Comparison of ENCODE assay signal across 7 mouse cellular contexts in genomic region chr1:134560396-134560795, GRCm38 (mm10). TPM values are rescaled to one million over a fixed set of nuclear protein-coding genes. Genes with fewer than 3 reads are reported as not detected.
DNase-seq lines count a peak whose midpoint lies in the region; ATAC-seq and TF ChIP-seq lines count a peak whose summit lies in the region.

No protein-coding gene starts in this region.

- H3K36me3 ChIP-seq in heart, embryonic 16.5 days (ENCODE audit: control insufficient read depth, insufficient read depth): no peaks in the 10 kb centered on the region
- no peaks in the 10 kb centered on the region for H3K36me3 ChIP-seq in limb, embryonic 11.5 days (ENCODE audit: control insufficient read depth, insufficient read depth, low read length)
- H3K36me3 ChIP-seq in midbrain, embryonic 13.5 days: no peaks in the 10 kb centered on the region
- no peaks in the 10 kb centered on the region for H3K36me3 ChIP-seq in stomach, postnatal 0 days (ENCODE audit: control insufficient read depth, insufficient read depth, low read length)

- no peak for ATAC-seq in heart, embryonic 16.5 days (replicated peaks; ENCODE audit: extremely low read depth, insufficient read depth, low FRiP score)
- no peak for ATAC-seq in limb, embryonic 11.5 days (ENCODE audit: insufficient number of reproducible peaks, low FRiP score, low TSS enrichment, low read depth)
- ATAC-seq in midbrain, embryonic 13.5 days: peak; percentile 6; the same call in 1 of the 2 replicates
- peak; percentile 38 for ATAC-seq in stomach, postnatal 0 days (ENCODE audit: low FRiP score, low TSS enrichment)

- H3K9me3 ChIP-seq in heart, embryonic 16.5 days (replicated peaks; ENCODE audit: control insufficient read depth, low read length): no peaks in the 10 kb centered on the region
- no peaks in the 10 kb centered on the region for H3K9me3 ChIP-seq in limb, embryonic 11.5 days (ENCODE audit: control insufficient read depth, low read length)
- no peaks in the 10 kb centered on the region for H3K9me3 ChIP-seq in midbrain, embryonic 13.5 days
- H3K9me3 ChIP-seq in stomach, postnatal 0 days (ENCODE audit: control insufficient read depth, low read length): no peaks in the 10 kb centered on the region

- peak; percentile 55 for DNase-seq in urinary bladder, postnatal 14 days (ENCODE audit: low spot score)
- no peak for DNase-seq in urinary bladder, postnatal 4 days (ENCODE audit: low spot score in 2 of 2)
- peak; percentile 51 for DNase-seq in brain, adult 2 months (ENCODE audit: low read depth, low spot score)
- DNase-seq in limb, embryonic 11.5 days (ENCODE audit: low spot score): no peak
- DNase-seq in stomach, postnatal 0 days (ENCODE audit: low spot score): peak; percentile 70

- no peak for TF ChIP-seq EP300 in stomach, postnatal 0 days (optimal IDR thresholded peaks at IDR 0.05)

- peak overlapping the region; percentile 87 for H3K4me2 ChIP-seq in heart, embryonic 16.5 days (ENCODE audit: low read depth, low read length)
- peak overlapping the region; percentile 63 for H3K4me2 ChIP-seq in limb, embryonic 11.5 days (ENCODE audit: low read depth, severe bottlenecking)
- H3K4me2 ChIP-seq in midbrain, embryonic 13.5 days (replicated peaks): peak overlapping the region; percentile 65
- peak overlapping the region; percentile 82 for H3K4me2 ChIP-seq in stomach, postnatal 0 days (replicated peaks; ENCODE audit: low read depth)

- peak overlapping the region; percentile 89 for H3K27ac ChIP-seq in heart, embryonic 16.5 days (ENCODE audit: low read length)
- peak overlapping the region; percentile 87 for H3K27ac ChIP-seq in limb, embryonic 11.5 days (replicated peaks; ENCODE audit: low read depth, low read length)
- H3K27ac ChIP-seq in midbrain, embryonic 13.5 days: peak overlapping the region; percentile 95
- peak overlapping the region; percentile 98 for H3K27ac ChIP-seq in stomach, postnatal 0 days (replicated peaks)

- TF ChIP-seq CTCF in stomach, postnatal 0 days (IDR thresholded peaks at IDR 0.05; ENCODE audit: low read depth): no peak

- WGBS in heart, embryonic 16.5 days: under 1% methylated on average over 48 of the region's 50 CpGs
- under 1% methylated on average over 46 of the region's 50 CpGs for WGBS in limb, embryonic 11.5 days
- WGBS in midbrain, embryonic 13.5 days: under 1% methylated on average over 32 of the region's 50 CpGs
- WGBS in stomach, postnatal 0 days: under 1% methylated on average over 29 of the region's 50 CpGs

- H3K4me3 ChIP-seq in heart, embryonic 16.5 days (ENCODE audit: low read length): peak overlapping the region; percentile 68
- H3K4me3 ChIP-seq in limb, embryonic 11.5 days (ENCODE audit: low read depth, low read length): peak overlapping the region; percentile 100
- H3K4me3 ChIP-seq in midbrain, embryonic 13.5 days (replicated peaks): peak overlapping the region; percentile 100
- H3K4me3 ChIP-seq in stomach, postnatal 0 days (ENCODE audit: low read depth, low read length): peak overlapping the region; percentile 98

- H3K9ac ChIP-seq in heart, embryonic 16.5 days (ENCODE audit: low read length): peak overlapping the region; percentile 82
- peak overlapping the region; percentile 99 for H3K9ac ChIP-seq in limb, embryonic 11.5 days (ENCODE audit: low read length)
- H3K9ac ChIP-seq in midbrain, embryonic 13.5 days (replicated peaks): peak overlapping the region; percentile 99
- H3K9ac ChIP-seq in stomach, postnatal 0 days (ENCODE audit: low read length): peak overlapping the region; percentile 98

- H3K4me1 ChIP-seq in heart, embryonic 16.5 days (ENCODE audit: control insufficient read depth, insufficient read depth, low read length): peaks cover 16% of the 10 kb centered on the region
- peaks cover 9% of the 10 kb centered on the region for H3K4me1 ChIP-seq in limb, embryonic 11.5 days (ENCODE audit: control insufficient read depth, insufficient read depth, low read length)
- H3K4me1 ChIP-seq in midbrain, embryonic 13.5 days (replicated peaks): peaks cover 45% of the 10 kb centered on the region
- H3K4me1 ChIP-seq in stomach, postnatal 0 days (replicated peaks; ENCODE audit: control insufficient read depth, insufficient read depth): peaks cover 2% of the 10 kb centered on the region; the same call in 1 of the 2 replicates

- no peaks in the 10 kb centered on the region for H3K27me3 ChIP-seq in heart, embryonic 16.5 days (ENCODE audit: control insufficient read depth, insufficient read depth, low read length)
- no peaks in the 10 kb centered on the region for H3K27me3 ChIP-seq in limb, embryonic 11.5 days (ENCODE audit: control insufficient read depth, insufficient read depth, low read length)
- peaks cover 2% of the 10 kb centered on the region for H3K27me3 ChIP-seq in midbrain, embryonic 13.5 days
- no peaks in the 10 kb centered on the region for H3K27me3 ChIP-seq in stomach, postnatal 0 days (ENCODE audit: control insufficient read depth, insufficient read depth, low read length)

RNA-seq across cellular contexts. Expression of gene Kdm5b, which starts 0.4 kb away (rescaled TPM):
- 24.4 and 28.0 TPM in 2 replicates for polyA plus RNA-seq in heart, embryonic 16.5 days (2015; fragmentation: Nextera tagmentation; extraction: Ambion mirVana)
- 90.9 and 98.2 TPM in 2 replicates for polyA plus RNA-seq in limb, embryonic 11.5 days (2014; fragmentation: Nextera tagmentation; extraction: Ambion mirVana)
- polyA plus RNA-seq in midbrain, embryonic 13.5 days (2015; fragmentation: Nextera tagmentation; extraction: Ambion mirVana): 110 and 111 TPM in 2 replicates
- polyA plus RNA-seq in stomach, postnatal 0 days (2015; fragmentation: Nextera tagmentation; extraction: Ambion mirVana): 28.5 and 29.5 TPM in 2 replicates

RNA-seq across cellular contexts. Expression of gene Mgat4e, which starts 10.9 kb away (rescaled TPM):
- polyA plus RNA-seq in heart, embryonic 16.5 days (2015; fragmentation: Nextera tagmentation; extraction: Ambion mirVana): not detected in 2 replicates
- polyA plus RNA-seq in limb, embryonic 11.5 days (2014; fragmentation: Nextera tagmentation; extraction: Ambion mirVana): not detected in 2 replicates
- not detected in 2 replicates for polyA plus RNA-seq in midbrain, embryonic 13.5 days (2015; fragmentation: Nextera tagmentation; extraction: Ambion mirVana)
- not detected in 2 replicates for polyA plus RNA-seq in stomach, postnatal 0 days (2015; fragmentation: Nextera tagmentation; extraction: Ambion mirVana)

Comparison
In these comparisons a context has a peak if more than half of its experiments do, and no peak if none do; other contexts are left out.
1. DNase-seq: peak in urinary bladder, postnatal 14 days (single experiment), brain, adult 2 months (single experiment) and stomach, postnatal 0 days (single experiment); none in urinary bladder, postnatal 4 days (0 of 2) and limb, embryonic 11.5 days (single experiment).
2. ATAC-seq: peak in midbrain, embryonic 13.5 days (single experiment) and stomach, postnatal 0 days (single experiment); none in heart, embryonic 16.5 days (single experiment) and limb, embryonic 11.5 days (single experiment).
3. Peak in every context shown above with its lines, with median percentiles within 50 percentile points of each other: H3K27ac ChIP-seq, H3K4me2 ChIP-seq, H3K4me3 ChIP-seq and H3K9ac ChIP-seq.